Mouse (Mus musculus) heart, adult 2 months (tissue): ENCODE results near the gene Chkb.

Source experiments
- CTCF ChIP-seq: fragments of 200-600 bp; IDR thresholded peaks from 2 replicates; pipeline ENCODE4 v1.8.1; 2022; ENCODE audit warnings: antibody characterized with exemption, mild to moderate bottlenecking, moderate library complexity
- EP300 ChIP-seq: fragments of 200-500 bp; IDR thresholded peaks from 2 replicates; pipeline ENCODE4 v1.6.1; 2011; ENCODE audit warnings: low read depth, low read length, control low read depth; ENCODE audit not compliant: insufficient read depth
- POLR2A ChIP-seq: fragments of 200-500 bp; IDR thresholded peaks from 2 replicates; pipeline ENCODE4 v1.6.1; 2011; ENCODE audit warnings: mild to moderate bottlenecking, low read depth, low read length, control low read depth; ENCODE audit not compliant: insufficient read depth

- TF ChIP-seq POLR2A (no peak), CTCF (no peak), EP300 (no peak)
Observed at GRCm38 (mm10) chr15:89455642-89456041, 25.9 kb upstream of the Chkb start.
